Mouse (Mus musculus) liver, embryonic 13.5 days (tissue): ENCODE results near the gene Anapc2. TPM values are rescaled to one million over a fixed set of nuclear protein-coding genes. Genes with fewer than 3 reads are reported as not detected.

Experiments used
- ATAC-seq: fragments of 200-750 bp; cut with Nextera tagmentation; 2 replicates; pipeline ENCODE4 v1.8.0; 2017; ENCODE audit warnings: low read depth, mild to moderate bottlenecking, moderate number of reproducible peaks, moderate library complexity
- DNase-seq: peaks from one replicate; pipeline ENCODE4 v3.0.0; 2022
- H3K27ac ChIP-seq: fragments of 300-500 bp; sonication (generic); 2 replicates; pipeline ENCODE4 v1.5.1; 2015; ENCODE audit warnings: moderate library complexity, mild to moderate bottlenecking, inconsistent platforms
- H3K27me3 ChIP-seq: fragments of 300-500 bp; sonication (generic); 2 replicates; pipeline ENCODE4 v1.6.1; 2015; ENCODE audit warnings: mild to moderate bottlenecking, inconsistent platforms
- H3K36me3 ChIP-seq: fragments of 300-500 bp; sonication (generic); 2 replicates; pipeline ENCODE4 v1.6.1; 2015; ENCODE audit warnings: mild to moderate bottlenecking, inconsistent platforms
- H3K4me1 ChIP-seq: fragments of 300-500 bp; sonication (generic); replicated peaks from 2 replicates; pipeline ENCODE4 v1.6.1; 2015; ENCODE audit warnings: inconsistent platforms
- H3K4me2 ChIP-seq: fragments of 300-500 bp; sonication (generic); 2 replicates; pipeline ENCODE4 v1.6.1; 2015; ENCODE audit warnings: inconsistent platforms, mild to moderate bottlenecking, moderate library complexity
- H3K4me3 ChIP-seq: fragments of 300-500 bp; sonication (generic); replicated peaks from 2 replicates; pipeline ENCODE4 v1.5.1; 2015; ENCODE audit warnings: mild to moderate bottlenecking, inconsistent platforms
- H3K9ac ChIP-seq: fragments of 300-500 bp; sonication (generic); 2 replicates; pipeline ENCODE4 v1.6.1; 2015; ENCODE audit warnings: mild to moderate bottlenecking, inconsistent platforms
- H3K9me3 ChIP-seq: fragments of 300-500 bp; sonication (generic); replicated peaks from 2 replicates; pipeline ENCODE4 v1.6.1; 2016; ENCODE audit warnings: inconsistent platforms
- WGBS: fragments of 180-500 bp; shearing (Covaris S2); methylation state at CpG from one replicate; pipeline ENCODE4 v1.1.7; 2015; ENCODE audit not compliant: insufficient replicate concordance; 5-methylcytosine and 5-hydroxymethylcytosine counted together
- polyA plus RNA-seq: library from polyadenylated mRNA; unstranded; fragments of >200 nt; fragmentation: Nextera tagmentation; extraction: Ambion mirVana; gene quantifications from 2 replicates; pipeline ENCODE4 v1.2.1, GENCODE M21; 2015

Anapc2 gene
- polyA plus RNA-seq, 1 experiment from 2014 or later = 50.5 TPM

GRCm38 (mm10) chr2:25333569-25333968, 61.3 kb downstream of the Anapc2 start:
- no peak for DNase-seq

More at GRCm38 (mm10) chr2:25333569-25333968, 61.3 kb downstream of the Anapc2 start:
- ATAC-seq = no peak
- Histone ChIP-seq H3K36me3 (peaks cover 50% of the 10 kb centered on the region), H3K9ac (peak overlapping the region; percentile 85), H3K27me3 (no peaks in the 10 kb centered on the region), H3K9me3 (no peaks in the 10 kb centered on the region), H3K4me2 (peak overlapping the region; percentile 91), H3K27ac (peak overlapping the region; percentile 72; the same call in 1 of the 2 replicates), H3K4me3 (peak overlapping the region; percentile 88), H3K4me1 (peaks cover 30% of the 10 kb centered on the region)
- WGBS = 72% methylated on average over 2 of the region's 2 CpGs

Other genes starting within 250 kb of the Anapc2 start
- 8.0 and 10.2 TPM in 2 replicates for gene Nsmf, start 218.1 kb upstream of the Anapc2 start, polyA plus RNA-seq
- 1.6 and 2.2 TPM in 2 replicates for gene Entpd8, start 192.2 kb upstream of the Anapc2 start, polyA plus RNA-seq
- 1.1 and 1.6 TPM in 2 replicates for gene Noxa1, start 177.3 kb upstream of the Anapc2 start, polyA plus RNA-seq
- gene Nrarp, start 91.7 kb upstream of the Anapc2 start, polyA plus RNA-seq = 2.5 and 2.6 TPM in 2 replicates
- 5.5 and 6.0 TPM in 2 replicates for gene Tor4a, start 75.6 kb upstream of the Anapc2 start, polyA plus RNA-seq
- 42.8 and 43.3 TPM in 2 replicates for gene Nelfb, start 61.0 kb upstream of the Anapc2 start, polyA plus RNA-seq
- gene Stpg3, start 57.8 kb upstream of the Anapc2 start, polyA plus RNA-seq = not detected in 2 replicates
- not detected in 2 replicates for gene Fam166a, start 53.7 kb upstream of the Anapc2 start, polyA plus RNA-seq
- gene Tubb4b, start 47.8 kb upstream of the Anapc2 start, polyA plus RNA-seq = 835 and 850 TPM in 2 replicates
- gene Slc34a3, start 38.1 kb upstream of the Anapc2 start, polyA plus RNA-seq = not detected in 2 replicates
- not detected in 2 replicates for gene Rnf224, start 35.7 kb upstream of the Anapc2 start, polyA plus RNA-seq
- gene Rnf208, start 30.2 kb upstream of the Anapc2 start, polyA plus RNA-seq = 0.60 and 0.74 TPM in 2 replicates
- gene Cysrt1, start 30.0 kb upstream of the Anapc2 start, polyA plus RNA-seq = not detected in 2 replicates
- 2.1 and 2.7 TPM in 2 replicates for gene AL732309.1, start 25.6 kb upstream of the Anapc2 start, polyA plus RNA-seq
- 13.5 and 14.7 TPM in 2 replicates for gene Tmem203, start 17.0 kb upstream of the Anapc2 start, polyA plus RNA-seq
- 5.6 and 6.1 TPM in 2 replicates for gene Tprn, start 9.9 kb upstream of the Anapc2 start, polyA plus RNA-seq
- 158 and 162 TPM in 2 replicates for gene Ssna1, start within 50 bp of the Anapc2 start, polyA plus RNA-seq
- not detected in 2 replicates for gene Tmem210, start 15.7 kb downstream of the Anapc2 start, polyA plus RNA-seq
- not detected in 2 replicates for gene Lrrc26, start 17.4 kb downstream of the Anapc2 start, polyA plus RNA-seq
- gene Grin1, start 46.7 kb downstream of the Anapc2 start, polyA plus RNA-seq = 0.12 and 0.41 TPM in 2 replicates
- 18.8 and 27.1 TPM in 2 replicates for gene Man1b1, start 59.9 kb downstream of the Anapc2 start, polyA plus RNA-seq
- gene Dpp7, start 83.9 kb downstream of the Anapc2 start, polyA plus RNA-seq = 9.0 and 10.5 TPM in 2 replicates
- 13.4 and 16.1 TPM in 2 replicates for gene Uap1l1, start 93.2 kb downstream of the Anapc2 start, polyA plus RNA-seq
- gene Sapcd2, start 99.8 kb downstream of the Anapc2 start, polyA plus RNA-seq = 30.0 and 30.6 TPM in 2 replicates
- gene Entpd2, start 123.4 kb downstream of the Anapc2 start, polyA plus RNA-seq = 0.40 and 0.41 TPM in 2 replicates
- 4.2 and 5.1 TPM in 2 replicates for gene Npdc1, start 126.9 kb downstream of the Anapc2 start, polyA plus RNA-seq
- 0.56 and 0.97 TPM in 2 replicates for gene Fut7, start 150.8 kb downstream of the Anapc2 start, polyA plus RNA-seq
- 1.4 and 1.6 TPM in 2 replicates for gene Abca2, start 156.2 kb downstream of the Anapc2 start, polyA plus RNA-seq
- gene Clic3, start 184.4 kb downstream of the Anapc2 start, polyA plus RNA-seq = 0.21 and 0.25 TPM in 2 replicates
- gene Paxx, start 188.6 kb downstream of the Anapc2 start, polyA plus RNA-seq = 7.2 and 7.7 TPM in 2 replicates
- 0.38 TPM in 1 of 2 replicates, not detected in the other for gene Ptgds, start 197.6 kb downstream of the Anapc2 start, polyA plus RNA-seq
- gene Lcn12, start 221.4 kb downstream of the Anapc2 start, polyA plus RNA-seq = not detected in 2 replicates
- gene Fbxw5, start 228.3 kb downstream of the Anapc2 start, polyA plus RNA-seq = 27.9 and 31.1 TPM in 2 replicates
- 25.8 and 26.8 TPM in 2 replicates for gene C8g, start 229.2 kb downstream of the Anapc2 start, polyA plus RNA-seq